ENCODE assay signal across 9 mouse cellular contexts in genomic region chr1:35849406-35850190, GRCm38 (mm10).
A peak's percentile ranks its signal among the peaks of the same experiment; 100 is the strongest.
DNase-seq lines count a peak whose midpoint lies in the region; ATAC-seq and TF ChIP-seq lines count a peak whose summit lies in the region.
"Had no signal": no experiment of that assay in that cellular context is flagged by ENCODE, and none has a peak within 500 bp of the region (broad histone marks: within the 10 kb centered on the region; RNA-seq: fewer than 3 reads in every experiment).

No protein-coding gene starts in this region.

- peak; percentile 30 to 63 for DNase-seq in cerebellum, postnatal 10 days
- no peak for DNase-seq in cerebellum, postnatal 36 days
- no peak for DNase-seq in kidney, adult 11 months
- no peak for DNase-seq in CH12.LX (ENCODE audit: extremely low read depth)
- no peak for DNase-seq in thymus, adult 2 months
- DNase-seq in ovary, adult 18-20 months (ENCODE audit: low spot score): no peak
- DNase-seq: B cell, adult 2 months had no signal

- H3K36me3 ChIP-seq in kidney, embryonic 16.5 days (ENCODE audit: insufficient read depth, low read length): no peaks in the 10 kb centered on the region
- no peaks in the 10 kb centered on the region for H3K36me3 ChIP-seq in CH12.LX (replicated peaks in 1 of 2; ENCODE audit: control insufficient read depth in 1 of 2, insufficient read depth in 1 of 2, low read length in 1 of 2)
- H3K36me3 ChIP-seq in intestine, embryonic 15.5 days: no peaks in the 10 kb centered on the region
- H3K36me3 ChIP-seq in thymus, adult 2 months (ENCODE audit: control insufficient read depth, insufficient read depth, low read length): no peaks in the 10 kb centered on the region

- H3K27me3 ChIP-seq in kidney, embryonic 16.5 days (ENCODE audit: insufficient read depth, low read length): no peaks in the 10 kb centered on the region
- H3K27me3 ChIP-seq in CH12.LX (replicated peaks): no peaks in the 10 kb centered on the region
- H3K27me3 ChIP-seq in intestine, embryonic 15.5 days (replicated peaks): no peaks in the 10 kb centered on the region
- no peaks in the 10 kb centered on the region for H3K27me3 ChIP-seq in thymus, adult 2 months (ENCODE audit: control insufficient read depth, insufficient read depth, low read length)

- no peak for TF ChIP-seq POLR2A in CH12.LX (IDR thresholded peaks at IDR 0.05; ENCODE audit: low read depth, low read length)
- no peak for TF ChIP-seq POLR2A in thymus, adult 2 months (IDR thresholded peaks at IDR 0.05; ENCODE audit: control insufficient read depth, extremely low read depth, insufficient read depth, low read length, poor library complexity)

- no peak for TF ChIP-seq CTCF in CH12.LX (conservative IDR thresholded peaks at IDR 0.05 in 1 of 2, IDR thresholded peaks at IDR 0.05 in 1 of 2; ENCODE audit: low read depth in 2 of 2, low read length in 2 of 2)
- no peak for TF ChIP-seq CTCF in thymus, adult 2 months (IDR thresholded peaks at IDR 0.05; ENCODE audit: borderline replicate concordance, control insufficient read depth, extremely low read depth, insufficient read depth, low read length, poor library complexity)

- peaks cover 5% of the 10 kb centered on the region; the same call in 1 of the 2 replicates for H3K4me1 ChIP-seq in kidney, embryonic 16.5 days (ENCODE audit: insufficient read depth, low read length)
- peaks cover 51 to 67% of the 10 kb centered on the region in 2 experiments for H3K4me1 ChIP-seq in CH12.LX (ENCODE audit: control insufficient read depth in 1 of 2, insufficient read depth in 2 of 2)
- H3K4me1 ChIP-seq in intestine, embryonic 15.5 days (replicated peaks): no peaks in the 10 kb centered on the region
- no peaks in the 10 kb centered on the region for H3K4me1 ChIP-seq in thymus, adult 2 months (replicated peaks; ENCODE audit: control insufficient read depth, insufficient read depth, low read length)

- ATAC-seq in kidney, embryonic 16.5 days (ENCODE audit: low FRiP score, low TSS enrichment): no peak
- no peak for ATAC-seq in intestine, embryonic 15.5 days

- in situ Hi-C loops in CH12.LX (cut with MboI; ENCODE audit: low pct_ligation_motif_present, low pct_unique_long_range_greater_than_20kb, low sequenced_read_pairs): loop anchor here (10.0 to 25.0 kb wide), 2 partner anchors 285 to 413 kb away; partner anchors contain the start of gene Neurl3

- 0 out of 2 replicates have a peak overlapping the region, but pooled peaks have one; percentile 26 for H3K27ac ChIP-seq in kidney, embryonic 16.5 days (ENCODE audit: low read length)
- H3K27ac ChIP-seq in CH12.LX (ENCODE audit: insufficient read depth, low read depth): peak overlapping the region; percentile 17; the same call in 1 of the 2 replicates
- H3K27ac ChIP-seq in intestine, embryonic 15.5 days: no peak overlapping the region
- no peak overlapping the region for H3K27ac ChIP-seq in thymus, adult 2 months (ENCODE audit: control insufficient read depth, insufficient read depth, low read length)

- no peak overlapping the region for H3K4me2 ChIP-seq in kidney, embryonic 16.5 days (replicated peaks; ENCODE audit: low read depth, low read length)
- peak overlapping the region; percentile 54; the same call in 1 of the 2 replicates for H3K4me2 ChIP-seq in CH12.LX (ENCODE audit: insufficient read depth, low read depth, poor library complexity, severe bottlenecking)
- H3K4me2 ChIP-seq in intestine, embryonic 15.5 days (replicated peaks): 0 out of 2 replicates have a peak overlapping the region, but pooled peaks have one; percentile 14

- TF ChIP-seq EP300 in CH12.LX (IDR thresholded peaks at IDR 0.05; ENCODE audit: low read length): no peak

- H3K4me3 ChIP-seq in kidney, embryonic 16.5 days (ENCODE audit: low read length): no peak overlapping the region
- H3K4me3 ChIP-seq in CH12.LX (replicated peaks in 1 of 3; ENCODE audit: low read depth in 2 of 3, low read length in 2 of 3, poor library complexity in 1 of 3): no peak overlapping the region
- no peak overlapping the region for H3K4me3 ChIP-seq in intestine, embryonic 15.5 days (replicated peaks)
- no peak overlapping the region for H3K4me3 ChIP-seq in thymus, adult 2 months (ENCODE audit: control insufficient read depth, insufficient read depth, low read length)

- dilution Hi-C loops in CH12.LX (cut with MboI; ENCODE audit: extremely low pct_ligation_motif_present, extremely low pct_unique_long_range_greater_than_20kb, low sequenced_read_pairs): no loop called here

- no peak for TF ChIP-seq RAD21 in CH12.LX (IDR thresholded peaks at IDR 0.05; ENCODE audit: low read depth, low read length)

- no peaks in the 10 kb centered on the region for H3K79me2 ChIP-seq in CH12.LX (replicated peaks; ENCODE audit: control insufficient read depth, extremely low read depth, insufficient read depth, poor library complexity, severe bottlenecking)

- 79% methylated on average over 11 of the region's 11 CpGs for WGBS in kidney, embryonic 16.5 days
- WGBS in intestine, embryonic 15.5 days: 73% methylated on average over 11 of the region's 11 CpGs
- 85% methylated on average over 11 of the region's 11 CpGs for whole genome bisulfite sequencing in thymus, adult 2 months

- H3K9me3 ChIP-seq in kidney, embryonic 16.5 days (ENCODE audit: low read length): no peaks in the 10 kb centered on the region
- no peaks in the 10 kb centered on the region for H3K9me3 ChIP-seq in CH12.LX (replicated peaks; ENCODE audit: low read length)
- no peaks in the 10 kb centered on the region for H3K9me3 ChIP-seq in intestine, embryonic 15.5 days

- no peak overlapping the region for H3K9ac ChIP-seq in kidney, embryonic 16.5 days (replicated peaks; ENCODE audit: low read length)
- peak overlapping the region; percentile 24 for H3K9ac ChIP-seq in CH12.LX (ENCODE audit: insufficient read depth, low read depth)
- H3K9ac ChIP-seq in intestine, embryonic 15.5 days: no peak overlapping the region

TF ChIP-seq in CH12.LX, 34 proteins besides CTCF, POLR2A, EP300 and RAD21:
- no peak for TF ChIP-seq HCFC1 (IDR thresholded peaks at IDR 0.05; ENCODE audit: low read depth, low read length)
- 0 out of 2 replicates have a peak, but pooled peaks have one; percentile 52 for TF ChIP-seq MEF2A (IDR thresholded peaks at IDR 0.05; ENCODE audit: borderline replicate concordance, low read depth, low read length)
TF ChIP-seq in CH12.LX: peak in this region for 1.

Comparison
In these comparisons a context has a peak if more than half of its experiments do, and no peak if none do; other contexts are left out.
1. DNase-seq: peak in cerebellum, postnatal 10 days (2 of 2); none in cerebellum, postnatal 36 days (0 of 2), kidney, adult 11 months (single experiment), CH12.LX (single experiment), thymus, adult 2 months (single experiment) and ovary, adult 18-20 months (single experiment).
2. H3K27ac ChIP-seq: peak in kidney, embryonic 16.5 days (single experiment) and CH12.LX (single experiment); none in intestine, embryonic 15.5 days (single experiment) and thymus, adult 2 months (single experiment).